9 mouse cellular contexts compared by ENCODE assay signal in genomic region chr11:3369449-3369848, GRCm38 (mm10). TPM values are rescaled to one million over a fixed set of nuclear protein-coding genes. Genes with fewer than 3 reads are reported as not detected.
DNase-seq lines count a peak whose midpoint lies in the region; ATAC-seq and TF ChIP-seq lines count a peak whose summit lies in the region.
"Had no signal": no experiment of that assay in that cellular context is flagged by ENCODE, and none has a peak within 500 bp of the region (broad histone marks: within the 10 kb centered on the region; RNA-seq: fewer than 3 reads in every experiment).

No protein-coding gene starts in this region.

- H3K9ac ChIP-seq in lung, postnatal 0 days (replicated peaks; ENCODE audit: low read depth), result 0 out of 2 replicates have a peak overlapping the region, but pooled peaks have one; percentile 43
- H3K9ac ChIP-seq in forebrain, embryonic 14.5 days (ENCODE audit: low read length), result peak overlapping the region; percentile 25
- H3K9ac ChIP-seq in limb, embryonic 15.5 days, result no peak overlapping the region
- H3K9ac ChIP-seq in stomach, postnatal 0 days (ENCODE audit: low read length), result peak overlapping the region; percentile 43
- H3K9ac ChIP-seq: kidney, embryonic 15.5 days had no signal

- peaks cover 20% of the 10 kb centered on the region; the same call in 1 of the 2 replicates for H3K4me1 ChIP-seq in lung, postnatal 0 days (ENCODE audit: insufficient read depth, low read depth, low read length)
- peaks cover 36% of the 10 kb centered on the region for H3K4me1 ChIP-seq in forebrain, embryonic 14.5 days (ENCODE audit: control insufficient read depth, insufficient read depth, low read length)
- peaks cover 36% of the 10 kb centered on the region for H3K4me1 ChIP-seq in limb, embryonic 15.5 days
- 0 out of 2 replicates have a peak, but pooled peaks cover 5% of the 10 kb centered on the region for H3K4me1 ChIP-seq in stomach, postnatal 0 days (replicated peaks; ENCODE audit: control insufficient read depth, insufficient read depth)

- no peaks in the 10 kb centered on the region for H3K27me3 ChIP-seq in lung, postnatal 0 days (replicated peaks; ENCODE audit: insufficient read depth, low read length)
- no peaks in the 10 kb centered on the region for H3K27me3 ChIP-seq in forebrain, embryonic 14.5 days (replicated peaks; ENCODE audit: control insufficient read depth, insufficient read depth, low read length)
- no peaks in the 10 kb centered on the region for H3K27me3 ChIP-seq in limb, embryonic 15.5 days
- H3K27me3 ChIP-seq in stomach, postnatal 0 days (ENCODE audit: control insufficient read depth, insufficient read depth, low read length), result no peaks in the 10 kb centered on the region
- H3K27me3 ChIP-seq: kidney, embryonic 15.5 days had no signal

- TF ChIP-seq EP300 in lung, postnatal 0 days (IDR thresholded peaks at IDR 0.05), result no peak
- no peak for TF ChIP-seq EP300 in stomach, postnatal 0 days (optimal IDR thresholded peaks at IDR 0.05)

- DNase-seq in lung, postnatal 0 days (ENCODE audit: low spot score), result no peak
- no peak for DNase-seq in lung, postnatal 14 days
- no peak for DNase-seq in forebrain, embryonic 14.5 days (ENCODE audit: low spot score)
- no peak for DNase-seq in stomach, postnatal 0 days (ENCODE audit: low spot score)
- DNase-seq in adrenal gland, adult 8-10 months, result no peak
- no peak for DNase-seq in left cerebral cortex, postnatal 14 days (ENCODE audit: low spot score in 2 of 2)
- DNase-seq: liver had no signal

- ATAC-seq in lung, postnatal 0 days, result no peak; the same call in 1 of the 2 replicates
- ATAC-seq in forebrain, embryonic 14.5 days, result no peak
- ATAC-seq in limb, embryonic 15.5 days (ENCODE audit: insufficient number of reproducible peaks, low FRiP score, low TSS enrichment, low read depth), result no peak
- ATAC-seq in stomach, postnatal 0 days (ENCODE audit: low FRiP score, low TSS enrichment), result no peak

- intact Hi-C loops in left cerebral cortex, postnatal 14 days (cut with DNase I), result no loop called here

- H3K9me3 ChIP-seq in lung, postnatal 0 days (ENCODE audit: low read length), result no peaks in the 10 kb centered on the region
- H3K9me3 ChIP-seq in forebrain, embryonic 14.5 days (replicated peaks; ENCODE audit: control insufficient read depth, low read length), result no peaks in the 10 kb centered on the region
- H3K9me3 ChIP-seq in limb, embryonic 15.5 days, result no peaks in the 10 kb centered on the region
- H3K9me3 ChIP-seq in stomach, postnatal 0 days (ENCODE audit: control insufficient read depth, low read length), result no peaks in the 10 kb centered on the region
- H3K9me3 ChIP-seq: kidney, embryonic 15.5 days had no signal

- H3K4me3 ChIP-seq in lung, postnatal 0 days (ENCODE audit: low read depth, low read length), result no peak overlapping the region
- H3K4me3 ChIP-seq in forebrain, embryonic 14.5 days (ENCODE audit: low read depth, low read length), result no peak overlapping the region
- no peak overlapping the region; the same call in 1 of the 2 replicates for H3K4me3 ChIP-seq in limb, embryonic 15.5 days
- H3K4me3 ChIP-seq in stomach, postnatal 0 days (ENCODE audit: low read depth, low read length), result peak overlapping the region; percentile 21
- H3K4me3 ChIP-seq: kidney, embryonic 15.5 days had no signal

- peak overlapping the region; percentile 85 for H3K27ac ChIP-seq in lung, postnatal 0 days (ENCODE audit: low read length)
- H3K27ac ChIP-seq in forebrain, embryonic 14.5 days (ENCODE audit: low read depth, low read length), result no peak overlapping the region
- H3K27ac ChIP-seq in limb, embryonic 15.5 days, result peak overlapping the region; percentile 76
- peak overlapping the region; percentile 91 for H3K27ac ChIP-seq in stomach, postnatal 0 days (replicated peaks)
- H3K27ac ChIP-seq: kidney, embryonic 15.5 days had no signal

- TF ChIP-seq CTCF in lung, postnatal 0 days (IDR thresholded peaks at IDR 0.05), result no peak
- no peak for TF ChIP-seq CTCF in stomach, postnatal 0 days (IDR thresholded peaks at IDR 0.05; ENCODE audit: low read depth)

- 60% methylated on average over 5 of the region's 5 CpGs for WGBS in lung, postnatal 0 days
- WGBS in forebrain, embryonic 14.5 days, result 85% methylated on average over 5 of the region's 5 CpGs
- 73% methylated on average over 5 of the region's 5 CpGs for WGBS in limb, embryonic 15.5 days
- WGBS in stomach, postnatal 0 days, result 60% methylated on average over 5 of the region's 5 CpGs

- H3K36me3 ChIP-seq in lung, postnatal 0 days (ENCODE audit: insufficient read depth, low read length), result no peaks in the 10 kb centered on the region
- no peaks in the 10 kb centered on the region for H3K36me3 ChIP-seq in forebrain, embryonic 14.5 days (ENCODE audit: control insufficient read depth, insufficient read depth, low read length)
- H3K36me3 ChIP-seq in limb, embryonic 15.5 days, result no peaks in the 10 kb centered on the region
- 0 out of 2 replicates have a peak, but pooled peaks cover 4% of the 10 kb centered on the region for H3K36me3 ChIP-seq in stomach, postnatal 0 days (ENCODE audit: control insufficient read depth, insufficient read depth, low read length)
- H3K36me3 ChIP-seq: kidney, embryonic 15.5 days had no signal

- peak overlapping the region; percentile 94 for H3K4me2 ChIP-seq in lung, postnatal 0 days (replicated peaks; ENCODE audit: low read depth, low read length)
- peak overlapping the region; percentile 73 for H3K4me2 ChIP-seq in forebrain, embryonic 14.5 days (ENCODE audit: low read length)
- H3K4me2 ChIP-seq in limb, embryonic 15.5 days, result peak overlapping the region; percentile 78; the same call in 1 of the 2 replicates
- H3K4me2 ChIP-seq in stomach, postnatal 0 days (replicated peaks; ENCODE audit: low read depth), result peak overlapping the region; percentile 95

RNA-seq across cellular contexts. Expression of gene Pik3ip1, which starts 39.2 kb away (rescaled TPM):
- polyA plus RNA-seq in lung, postnatal 0 days (2015; fragmentation: Nextera tagmentation; extraction: Ambion mirVana), result 22.7 and 25.5 TPM in 2 replicates
- 27.8 TPM in 2 replicates for polyA plus RNA-seq in forebrain, embryonic 14.5 days (2014; fragmentation: Nextera tagmentation; extraction: Ambion mirVana)
- polyA plus RNA-seq in limb, embryonic 15.5 days (2015; fragmentation: Nextera tagmentation; extraction: Ambion mirVana), result 15.6 and 17.9 TPM in 2 replicates
- 8.9 and 9.0 TPM in 2 replicates for polyA plus RNA-seq in stomach, postnatal 0 days (2015; fragmentation: Nextera tagmentation; extraction: Ambion mirVana)
- total RNA-seq in adrenal gland, adult 8-10 months (2022), result 10 to 100 TPM; 17.2 to 28.2 (median 25.1) TPM
- 10 to 100 TPM; 25.7 to 26.5 TPM for total RNA-seq in left cerebral cortex, postnatal 14 days (2021)

RNA-seq across cellular contexts. Expression of gene Limk2, which starts 39.5 kb away (rescaled TPM):
- 57.2 and 62.0 TPM in 2 replicates for polyA plus RNA-seq in lung, postnatal 0 days (2015; fragmentation: Nextera tagmentation; extraction: Ambion mirVana)
- polyA plus RNA-seq in forebrain, embryonic 14.5 days (2014; fragmentation: Nextera tagmentation; extraction: Ambion mirVana), result 88.4 and 102 TPM in 2 replicates
- polyA plus RNA-seq in limb, embryonic 15.5 days (2015; fragmentation: Nextera tagmentation; extraction: Ambion mirVana), result 102 and 108 TPM in 2 replicates
- polyA plus RNA-seq in stomach, postnatal 0 days (2015; fragmentation: Nextera tagmentation; extraction: Ambion mirVana), result 69.3 and 73.9 TPM in 2 replicates
- 10 to 100 TPM; 19.4 to 36.8 (median 32.2) TPM for total RNA-seq in adrenal gland, adult 8-10 months (2022)
- 100 to 1,000 TPM; 101 to 104 TPM for total RNA-seq in left cerebral cortex, postnatal 14 days (2021)
